29 mouse cellular contexts compared by ENCODE assay signal in the genomic region with DNA sequence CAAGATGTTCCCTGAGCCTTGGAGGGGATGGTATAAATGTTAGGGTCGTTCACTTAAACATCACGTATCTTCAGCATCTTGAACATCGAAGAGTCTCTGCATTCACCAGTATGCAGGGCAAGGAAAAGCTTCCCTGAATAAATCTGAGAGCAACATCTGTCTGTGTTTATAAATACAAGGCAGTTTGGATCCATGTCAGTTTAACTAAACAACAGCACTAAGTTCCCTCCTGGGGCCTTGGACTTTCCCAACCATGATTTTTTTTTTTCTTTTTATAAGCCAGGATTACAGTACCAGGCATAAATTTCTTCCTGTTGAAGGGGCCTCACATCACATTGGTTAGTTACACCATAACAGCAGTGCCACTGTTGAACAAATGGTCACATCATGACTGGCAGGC.
DNase-seq lines count a peak whose midpoint lies in the region; ATAC-seq and TF ChIP-seq lines count a peak whose summit lies in the region.
"Had no signal": no experiment of that assay in that cellular context is flagged by ENCODE, and none has a peak within 500 bp of the region (broad histone marks: within the 10 kb centered on the region; RNA-seq: fewer than 3 reads in every experiment).

No protein-coding gene starts in this region.

- H3K4me1 ChIP-seq in embryonic facial prominence, embryonic 14.5 days (ENCODE audit: control insufficient read depth, insufficient read depth, low read length) = no peaks in the 10 kb centered on the region
- H3K4me1 ChIP-seq in embryonic facial prominence, embryonic 10.5 days = no peaks in the 10 kb centered on the region
- no peaks in the 10 kb centered on the region for H3K4me1 ChIP-seq in intestine, embryonic 15.5 days (replicated peaks)
- H3K4me1 ChIP-seq in intestine, postnatal 0 days (replicated peaks; ENCODE audit: control insufficient read depth, insufficient read depth, low read length) = no peaks in the 10 kb centered on the region
- no peaks in the 10 kb centered on the region for H3K4me1 ChIP-seq in intestine, embryonic 16.5 days (ENCODE audit: control insufficient read depth, insufficient read depth, low read length)
- H3K4me1 ChIP-seq: embryonic facial prominence, embryonic 12.5 days; forebrain, embryonic 12.5 days; forebrain, embryonic 15.5 days; heart, embryonic 10.5 days; heart, embryonic 13.5 days had no signal

- H3K4me3 ChIP-seq in embryonic facial prominence, embryonic 14.5 days (ENCODE audit: low read depth, low read length) = no peak overlapping the region
- no peak overlapping the region for H3K4me3 ChIP-seq in embryonic facial prominence, embryonic 10.5 days
- no peak overlapping the region for H3K4me3 ChIP-seq in intestine, embryonic 15.5 days (replicated peaks)
- H3K4me3 ChIP-seq in intestine, postnatal 0 days (ENCODE audit: low read depth, low read length) = no peak overlapping the region
- no peak overlapping the region for H3K4me3 ChIP-seq in intestine, embryonic 16.5 days (ENCODE audit: low read length)
- H3K4me3 ChIP-seq: embryonic facial prominence, embryonic 12.5 days; erythroblast, embryonic 14.5 days; forebrain, embryonic 12.5 days; forebrain, embryonic 15.5 days; heart, adult 2 months; heart, embryonic 10.5 days; heart, embryonic 13.5 days had no signal

- DNase-seq in embryonic facial prominence, embryonic 14.5 days (ENCODE audit: low spot score) = peak; percentile 21
- no peak for DNase-seq in embryonic facial prominence, embryonic 10.5 days (ENCODE audit: low spot score)
- DNase-seq in 3T3-L1 (ENCODE audit: low read depth, low spot score) = peak; percentile 12
- DNase-seq in yolk sac, embryonic 10.5 days (ENCODE audit: low spot score) = no peak
- DNase-seq in cerebellum, adult 11-12 months = no peak
- DNase-seq: adrenal gland, adult 8-10 months; adrenal gland, postnatal 25 days; B cell, adult 2 months; cerebellum, adult 18-20 months; cerebellum, adult 9-10 months; cerebellum, postnatal 14 days; gastrocnemius, postnatal 36 days; heart, adult 2 months; heart, postnatal 14 days; heart, postnatal 4 days had no signal

- H3K27me3 ChIP-seq in embryonic facial prominence, embryonic 14.5 days (replicated peaks; ENCODE audit: control insufficient read depth, insufficient read depth, low read length) = no peaks in the 10 kb centered on the region
- no peaks in the 10 kb centered on the region for H3K27me3 ChIP-seq in embryonic facial prominence, embryonic 10.5 days (replicated peaks; ENCODE audit: low read depth, poor library complexity, severe bottlenecking)
- no peaks in the 10 kb centered on the region for H3K27me3 ChIP-seq in intestine, embryonic 15.5 days (replicated peaks)
- no peaks in the 10 kb centered on the region for H3K27me3 ChIP-seq in intestine, postnatal 0 days (replicated peaks; ENCODE audit: control insufficient read depth, insufficient read depth, low read length)
- H3K27me3 ChIP-seq in intestine, embryonic 16.5 days (replicated peaks; ENCODE audit: control insufficient read depth, insufficient read depth, low read length) = no peaks in the 10 kb centered on the region
- H3K27me3 ChIP-seq: CH12.LX; embryonic facial prominence, embryonic 12.5 days; forebrain, embryonic 12.5 days; forebrain, embryonic 15.5 days; heart, embryonic 13.5 days had no signal

- no peak overlapping the region for H3K9ac ChIP-seq in embryonic facial prominence, embryonic 14.5 days (ENCODE audit: low read depth, low read length)
- H3K9ac ChIP-seq in intestine, embryonic 15.5 days = no peak overlapping the region
- no peak overlapping the region for H3K9ac ChIP-seq in intestine, postnatal 0 days (ENCODE audit: low read depth, low read length)
- H3K9ac ChIP-seq in intestine, embryonic 16.5 days (ENCODE audit: low read depth, low read length) = no peak overlapping the region
- H3K9ac ChIP-seq: embryonic facial prominence, embryonic 12.5 days; forebrain, embryonic 12.5 days; forebrain, embryonic 15.5 days; heart, embryonic 13.5 days; hindbrain, embryonic 14.5 days had no signal

- no peaks in the 10 kb centered on the region for H3K9me3 ChIP-seq in embryonic facial prominence, embryonic 14.5 days (ENCODE audit: control insufficient read depth, low read length)
- no peaks in the 10 kb centered on the region for H3K9me3 ChIP-seq in embryonic facial prominence, embryonic 10.5 days
- H3K9me3 ChIP-seq in intestine, embryonic 15.5 days = no peaks in the 10 kb centered on the region
- no peaks in the 10 kb centered on the region for H3K9me3 ChIP-seq in intestine, postnatal 0 days (ENCODE audit: control insufficient read depth)
- no peaks in the 10 kb centered on the region for H3K9me3 ChIP-seq in intestine, embryonic 16.5 days (ENCODE audit: control insufficient read depth, low read length)
- H3K9me3 ChIP-seq: embryonic facial prominence, embryonic 12.5 days; forebrain, embryonic 12.5 days; forebrain, embryonic 15.5 days; G1E; heart, embryonic 10.5 days; heart, embryonic 13.5 days had no signal

- no peaks in the 10 kb centered on the region for H3K36me3 ChIP-seq in embryonic facial prominence, embryonic 14.5 days (ENCODE audit: control insufficient read depth, insufficient read depth, low read length)
- H3K36me3 ChIP-seq in embryonic facial prominence, embryonic 10.5 days (replicated peaks) = no peaks in the 10 kb centered on the region
- H3K36me3 ChIP-seq in intestine, embryonic 15.5 days = no peaks in the 10 kb centered on the region
- H3K36me3 ChIP-seq in intestine, postnatal 0 days (ENCODE audit: control insufficient read depth, insufficient read depth) = no peaks in the 10 kb centered on the region
- H3K36me3 ChIP-seq in intestine, embryonic 16.5 days (ENCODE audit: control insufficient read depth, insufficient read depth, low read length) = no peaks in the 10 kb centered on the region
- H3K36me3 ChIP-seq: embryonic facial prominence, embryonic 12.5 days; forebrain, embryonic 12.5 days; forebrain, embryonic 15.5 days; G1E; heart, embryonic 10.5 days; heart, embryonic 13.5 days had no signal

- no peak for TF ChIP-seq CTCF in intestine, postnatal 0 days (IDR thresholded peaks at IDR 0.05; ENCODE audit: low read depth)

- H3K27ac ChIP-seq in embryonic facial prominence, embryonic 14.5 days (replicated peaks; ENCODE audit: low read depth, low read length) = no peak overlapping the region
- no peak overlapping the region for H3K27ac ChIP-seq in embryonic facial prominence, embryonic 10.5 days (replicated peaks)
- H3K27ac ChIP-seq in intestine, embryonic 15.5 days = peak overlapping the region; percentile 32; the same call in 1 of the 2 replicates
- H3K27ac ChIP-seq in intestine, postnatal 0 days (ENCODE audit: low read depth, low read length) = no peak overlapping the region
- H3K27ac ChIP-seq in intestine, embryonic 16.5 days (ENCODE audit: low read length) = peak overlapping the region; percentile 30; the same call in 1 of the 2 replicates
- H3K27ac ChIP-seq: embryonic facial prominence, embryonic 12.5 days; forebrain, embryonic 12.5 days; forebrain, embryonic 15.5 days; heart, adult 2 months; heart, embryonic 10.5 days; heart, embryonic 13.5 days; hindbrain, embryonic 14.5 days; hindbrain, postnatal 0 days had no signal

- no peak for ATAC-seq in embryonic facial prominence, embryonic 14.5 days (ENCODE audit: low read depth)
- ATAC-seq in intestine, embryonic 15.5 days = no peak
- ATAC-seq in intestine, postnatal 0 days = no peak
- ATAC-seq in intestine, embryonic 16.5 days = 0 out of 2 replicates have a peak, but pooled peaks have one; percentile 36
- ATAC-seq: forebrain, embryonic 15.5 days; hindbrain, postnatal 0 days; inflammation-experienced regulatory T-cells, adult 6 months had no signal

- WGBS in embryonic facial prominence, embryonic 14.5 days = 71% methylated on average over 3 of the region's 3 CpGs
- WGBS in embryonic facial prominence, embryonic 10.5 days = 92% methylated on average over 3 of the region's 3 CpGs
- WGBS in intestine, embryonic 15.5 days = 73% methylated on average over 3 of the region's 3 CpGs
- WGBS in intestine, postnatal 0 days = 71% methylated on average over 3 of the region's 3 CpGs
- WGBS in intestine, embryonic 16.5 days = 76% methylated on average over 3 of the region's 3 CpGs

- no peak overlapping the region for H3K4me2 ChIP-seq in embryonic facial prominence, embryonic 14.5 days (ENCODE audit: low read depth, low read length)
- H3K4me2 ChIP-seq in intestine, embryonic 15.5 days (replicated peaks) = no peak overlapping the region
- no peak overlapping the region for H3K4me2 ChIP-seq in intestine, postnatal 0 days (replicated peaks; ENCODE audit: low read depth)
- no peak overlapping the region for H3K4me2 ChIP-seq in intestine, embryonic 16.5 days (ENCODE audit: low read depth, low read length)
- H3K4me2 ChIP-seq: embryonic facial prominence, embryonic 12.5 days; forebrain, embryonic 12.5 days; forebrain, embryonic 15.5 days; heart, embryonic 13.5 days; hindbrain, embryonic 14.5 days had no signal

Comparison
In these comparisons a context has a peak if more than half of its experiments do, and no peak if none do; other contexts are left out.
1. DNase-seq: peak in embryonic facial prominence, embryonic 14.5 days (single experiment) and 3T3-L1 (single experiment); none in embryonic facial prominence, embryonic 10.5 days (single experiment), yolk sac, embryonic 10.5 days (single experiment) and cerebellum, adult 11-12 months (single experiment).
2. H3K27ac ChIP-seq: peak in intestine, embryonic 15.5 days (single experiment) and intestine, embryonic 16.5 days (single experiment); none in embryonic facial prominence, embryonic 14.5 days (single experiment), embryonic facial prominence, embryonic 10.5 days (single experiment) and intestine, postnatal 0 days (single experiment).